Mouse (Mus musculus) testis, adult 2 months (tissue): ENCODE measurements at regions not wholly inside any gene's neighbourhood (a gene's known extent, or its start where the extent isn't known, plus 50 kb on each side); places are given as distances from the start of the nearest gene placed in this dataset.

Source experiments
- H3K27ac ChIP-seq: fragments of 200-500 bp; 2 replicates; pipeline ENCODE4 v1.5.1; 2012; ENCODE audit warnings: low read depth, low read length; ENCODE audit not compliant: control insufficient read depth, insufficient read depth
- H3K27me3 ChIP-seq: fragments of 200-500 bp; 2 replicates; pipeline ENCODE4 v1.6.1; 2012; ENCODE audit warnings: mild to moderate bottlenecking, low read length, moderate library complexity; ENCODE audit not compliant: control insufficient read depth, insufficient read depth
- H3K36me3 ChIP-seq: fragments of 200-500 bp; 2 replicates; pipeline ENCODE4 v1.6.1; 2012; ENCODE audit warnings: mild to moderate bottlenecking, low read length; ENCODE audit not compliant: control insufficient read depth, insufficient read depth
- H3K4me1 ChIP-seq: fragments of 200-500 bp; 2 replicates; pipeline ENCODE4 v1.6.1; 2012; ENCODE audit warnings: low read length; ENCODE audit not compliant: control insufficient read depth, insufficient read depth
- H3K4me3 ChIP-seq: fragments of 200-500 bp; 2 replicates; pipeline ENCODE4 v1.5.1; 2012; ENCODE audit warnings: low read depth, mild to moderate bottlenecking, low read length, moderate library complexity, mixed read lengths; ENCODE audit not compliant: control insufficient read depth
- CTCF ChIP-seq: fragments of 200-500 bp; IDR thresholded peaks from 2 replicates; pipeline ENCODE4 v1.5.1; 2012; ENCODE audit warnings: low read depth, mild to moderate bottlenecking, inconsistent platforms, low read length, moderate library complexity; ENCODE audit not compliant: control insufficient read depth, insufficient read depth, insufficient replicate concordance
- POLR2A ChIP-seq: fragments of 200-500 bp; IDR thresholded peaks from 2 replicates; pipeline ENCODE4 v1.6.1; 2012; ENCODE audit warnings: low read depth, mild to moderate bottlenecking, inconsistent platforms, low read length, moderate library complexity; ENCODE audit not compliant: control insufficient read depth

DNA sequence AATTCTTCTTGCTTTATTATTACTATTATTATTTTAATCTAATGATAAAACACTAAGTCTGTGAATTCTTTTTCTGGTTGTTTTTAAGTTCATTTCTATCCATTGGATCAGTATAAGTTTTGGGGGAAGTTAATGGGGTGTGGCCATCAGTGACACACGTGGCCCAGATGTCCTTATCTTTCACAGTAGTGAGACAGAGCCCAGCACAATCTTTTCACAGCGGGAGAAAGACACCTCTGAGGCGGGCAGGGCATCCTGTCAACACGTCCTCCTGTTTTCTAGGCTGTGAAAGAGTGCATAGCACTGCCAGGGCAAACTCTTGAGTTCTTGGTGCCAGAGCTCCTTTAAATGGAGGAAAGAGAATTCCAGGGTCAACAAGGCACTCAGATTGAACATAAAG, 162.1 kb downstream of the Ifng start:
- H3K27me3 ChIP-seq: no peaks in the 10 kb centered on the region
- H3K4me1 ChIP-seq: no peaks in the 10 kb centered on the region; the same call in 1 of the 2 replicates
- H3K4me3 ChIP-seq: no peak overlapping the region
- H3K36me3 ChIP-seq: no peaks in the 10 kb centered on the region
- no peak overlapping the region for H3K27ac ChIP-seq
- no peak for TF ChIP-seq POLR2A
- TF ChIP-seq CTCF: no peak

DNA sequence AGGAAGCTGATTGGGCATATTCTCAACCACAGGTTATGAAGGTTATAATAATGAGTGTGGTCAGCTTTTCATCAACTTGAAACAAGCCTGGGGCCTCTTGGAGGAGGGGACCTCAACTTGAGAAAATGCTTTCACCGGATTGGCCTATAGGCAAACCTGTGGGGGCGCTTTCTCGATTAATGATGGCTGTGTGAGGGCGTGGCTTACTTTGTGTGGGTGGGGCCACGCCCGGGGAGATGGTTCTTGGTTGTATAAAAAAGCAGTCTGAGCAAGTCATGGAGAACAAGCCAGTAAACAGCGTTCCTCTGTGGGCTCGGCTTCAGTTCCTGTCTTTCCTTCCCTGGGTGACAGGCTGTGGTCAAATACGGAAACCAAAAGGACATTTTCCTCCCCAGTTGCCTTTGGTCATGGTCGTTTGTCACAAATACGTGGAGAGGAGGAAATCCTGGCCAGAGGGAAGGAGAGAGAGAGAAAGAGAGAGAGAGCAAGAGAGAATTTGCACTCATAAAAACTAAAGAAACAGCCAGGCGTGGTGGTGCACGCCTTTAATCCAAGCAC, 163.1 kb downstream of the Ifng start:
- TF ChIP-seq POLR2A (no peak), CTCF (no peak)
- H3K27ac ChIP-seq: no peak overlapping the region
- H3K27me3 ChIP-seq: no peaks in the 10 kb centered on the region
- no peaks in the 10 kb centered on the region for H3K36me3 ChIP-seq
- H3K4me1 ChIP-seq: no peaks in the 10 kb centered on the region; the same call in 1 of the 2 replicates
- H3K4me3 ChIP-seq: no peak overlapping the region

DNA sequence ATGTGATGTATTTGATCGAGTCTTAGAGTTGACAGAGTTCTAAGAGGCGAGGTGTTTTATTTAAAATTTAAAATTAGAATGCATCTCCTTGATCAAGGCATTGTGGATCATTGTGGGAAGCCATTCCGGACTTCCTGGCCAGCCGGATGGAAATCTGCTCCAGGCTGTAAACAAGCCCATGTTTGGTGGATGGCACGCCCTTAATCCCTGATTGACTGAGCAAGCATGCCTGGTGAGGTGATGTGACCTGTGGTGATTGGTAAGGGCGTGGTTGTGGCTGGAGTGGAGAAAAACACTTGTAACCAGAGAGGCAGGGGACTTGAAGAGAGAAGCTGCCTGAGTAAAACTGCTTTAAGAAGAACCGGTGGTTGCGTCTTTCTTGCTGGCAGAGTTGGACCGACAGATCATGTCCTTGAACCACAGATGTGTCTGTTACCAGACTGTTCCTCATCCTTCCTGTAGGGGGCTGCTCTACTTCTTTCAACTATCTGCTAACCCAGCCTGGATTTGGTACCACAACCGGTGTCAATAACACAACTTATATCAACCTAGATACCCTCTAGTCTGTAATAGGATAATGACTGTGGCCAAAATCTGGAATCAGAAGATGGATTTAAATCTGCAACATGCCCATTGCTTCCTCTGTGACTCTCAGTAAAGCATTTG, 164.4 kb downstream of the Ifng start:
- Histone ChIP-seq H3K27ac (no peak overlapping the region), H3K27me3 (no peaks in the 10 kb centered on the region), H3K4me3 (no peak overlapping the region), H3K4me1 (no peaks in the 10 kb centered on the region; the same call in 1 of the 2 replicates), H3K36me3 (no peaks in the 10 kb centered on the region)
- TF ChIP-seq CTCF (no peak), POLR2A (no peak)

DNA sequence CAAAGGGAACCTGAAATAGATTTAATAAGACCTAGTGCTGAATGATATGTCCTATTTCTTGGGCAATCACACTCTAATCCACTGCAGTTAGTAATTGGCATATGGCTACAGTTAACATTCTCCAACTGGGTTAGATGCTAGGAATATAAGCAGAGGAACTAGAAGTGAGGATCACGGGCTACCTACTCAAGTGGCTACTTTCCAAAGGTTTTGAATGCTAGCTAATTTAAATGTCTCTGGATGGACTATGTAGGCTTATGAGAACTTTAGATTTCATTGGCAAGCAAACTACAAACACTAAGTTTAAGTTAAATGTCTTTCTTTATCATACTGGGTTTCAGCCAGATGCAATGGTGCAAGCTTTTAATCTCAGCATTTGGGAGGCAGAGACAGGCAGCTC, 166.6 kb downstream of the Ifng start:
- no peaks in the 10 kb centered on the region for H3K27me3 ChIP-seq

DNA sequence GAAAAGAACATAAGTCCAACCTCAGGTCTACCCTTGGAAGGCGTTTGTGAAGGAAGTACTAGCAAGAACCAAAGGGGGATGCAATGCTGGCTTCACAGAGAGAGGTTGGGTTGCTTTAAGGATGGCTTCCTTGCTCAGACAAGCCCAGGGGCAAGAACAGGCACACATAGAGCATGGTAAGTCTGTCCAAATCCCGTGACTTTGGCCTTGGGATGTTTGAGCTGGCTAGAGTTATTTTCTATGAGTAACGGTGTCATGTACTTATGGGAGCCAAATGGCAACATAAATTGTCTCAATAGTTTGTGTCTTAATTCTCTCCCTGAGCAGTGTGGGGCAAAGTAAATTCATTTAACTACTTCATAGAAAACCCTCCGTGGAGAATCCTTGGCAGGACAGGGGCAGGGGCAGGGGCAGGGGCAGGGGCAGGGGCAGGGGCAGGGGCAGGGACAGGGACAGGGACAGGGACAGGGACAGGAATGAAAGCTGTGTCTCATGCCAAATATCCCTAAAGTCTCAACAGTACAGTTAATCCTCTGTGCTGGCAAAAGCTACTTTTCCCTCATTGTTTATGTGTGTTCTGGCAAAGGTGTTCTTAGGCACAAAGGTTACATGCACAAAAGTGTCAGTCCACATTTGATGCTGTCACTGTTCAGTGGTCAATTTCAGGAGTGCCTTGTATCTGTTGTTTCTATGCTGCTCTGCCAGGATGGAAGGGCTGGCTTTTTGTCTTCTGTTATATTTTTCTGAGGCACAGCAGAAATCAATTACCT, 167.7 kb downstream of the Ifng start:
- TF ChIP-seq POLR2A (no peak), CTCF (no peak)
- Histone ChIP-seq H3K27me3 (no peaks in the 10 kb centered on the region), H3K4me1 (no peaks in the 10 kb centered on the region; the same call in 1 of the 2 replicates), H3K27ac (no peak overlapping the region), H3K4me3 (no peak overlapping the region), H3K36me3 (no peaks in the 10 kb centered on the region)

More for the DNA sequence above, 166.6 kb downstream of the Ifng start:
- Histone ChIP-seq H3K4me3 (no peak overlapping the region), H3K27ac (no peak overlapping the region), H3K4me1 (no peaks in the 10 kb centered on the region; the same call in 1 of the 2 replicates), H3K36me3 (no peaks in the 10 kb centered on the region)
- no peak for TF ChIP-seq POLR2A

DNA sequence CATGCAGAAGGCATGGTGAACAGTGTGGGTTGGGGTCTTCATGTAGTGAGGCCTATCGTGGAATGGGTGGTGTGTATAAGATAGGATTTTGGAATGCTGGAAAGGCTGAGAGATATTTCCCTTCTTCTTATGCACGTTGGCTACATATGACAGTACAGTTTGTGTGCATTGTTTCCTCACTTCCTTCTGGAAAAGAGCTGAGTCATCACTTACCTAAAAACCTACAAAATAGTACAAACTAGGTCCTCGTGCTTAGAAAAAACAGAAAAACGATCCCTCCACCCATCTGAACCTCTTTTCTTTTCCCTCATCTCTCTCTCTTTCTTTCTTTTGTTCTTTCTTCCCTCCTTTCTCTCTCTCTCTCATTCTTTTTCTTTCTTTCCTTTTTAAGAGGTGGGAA, 168.3 kb downstream of the Ifng start:
- Histone ChIP-seq H3K4me3 (no peak overlapping the region), H3K36me3 (no peaks in the 10 kb centered on the region), H3K4me1 (no peaks in the 10 kb centered on the region; the same call in 1 of the 2 replicates), H3K27ac (no peak overlapping the region), H3K27me3 (no peaks in the 10 kb centered on the region)
- no peak for TF ChIP-seq CTCF

DNA sequence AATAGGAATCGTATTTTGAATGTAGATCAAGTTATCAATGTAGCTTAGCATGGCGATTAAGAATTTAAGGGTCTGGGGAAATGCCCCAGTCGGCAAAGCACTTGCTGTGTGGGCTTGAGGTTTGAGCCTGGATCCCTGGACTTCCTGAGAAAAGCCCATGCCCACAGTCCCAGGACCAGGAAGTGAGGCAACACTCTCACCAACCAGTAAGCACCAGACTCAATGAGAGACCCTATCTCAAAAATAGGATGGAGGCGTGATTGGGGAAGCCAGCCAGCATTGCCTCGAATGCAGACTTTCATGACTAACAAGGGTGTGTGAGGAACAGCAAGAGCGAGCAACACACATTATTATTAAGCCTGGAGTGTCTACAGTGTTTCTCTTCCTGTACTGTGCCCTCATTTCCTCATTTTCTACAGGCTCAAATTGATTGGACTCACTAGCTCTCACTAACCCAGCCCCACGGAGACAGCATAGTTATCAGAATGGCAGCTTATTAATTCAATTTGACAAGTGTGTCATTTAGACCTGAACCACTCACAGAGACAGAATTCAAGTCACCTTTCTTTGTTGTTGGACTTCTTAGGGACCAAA, 170.1 kb downstream of the Ifng start:
- Histone ChIP-seq H3K4me3 (no peak overlapping the region), H3K4me1 (no peaks in the 10 kb centered on the region), H3K27ac (no peak overlapping the region), H3K27me3 (no peaks in the 10 kb centered on the region), H3K36me3 (no peaks in the 10 kb centered on the region)
- TF ChIP-seq CTCF: no peak

DNA sequence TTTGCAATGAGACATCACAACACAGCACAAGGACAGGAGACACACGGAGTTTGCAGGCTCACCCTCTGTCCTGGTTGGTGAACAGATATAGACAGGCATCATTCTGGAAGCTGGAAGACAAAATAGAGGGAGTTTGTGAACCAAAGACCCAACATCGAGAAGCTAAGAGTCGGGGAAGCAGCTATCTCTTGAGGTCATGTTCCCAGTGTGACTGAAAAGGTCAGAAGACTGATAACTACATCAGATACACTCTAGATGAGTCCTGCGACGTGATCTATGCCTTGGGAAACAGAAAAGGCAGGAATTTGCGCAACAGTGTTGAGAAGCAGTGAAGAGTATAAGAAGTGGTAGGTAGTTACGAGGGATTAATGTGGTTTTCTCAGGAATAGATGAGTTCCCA, 171.2 kb downstream of the Ifng start:
- Histone ChIP-seq H3K27ac (no peak overlapping the region), H3K27me3 (no peaks in the 10 kb centered on the region), H3K36me3 (no peaks in the 10 kb centered on the region), H3K4me3 (no peak overlapping the region), H3K4me1 (no peaks in the 10 kb centered on the region)
- no peak for TF ChIP-seq CTCF
- no peak for TF ChIP-seq POLR2A
